Mouse (Mus musculus): Measurements from ENCODE around the gene Kdelc2. TPM values are rescaled to one million over a fixed set of nuclear protein-coding genes. Genes with fewer than 3 reads are reported as not detected.

Kdelc2 gene
- polyA plus RNA-seq, 1 experiment from 2014 or later, result 8.7 TPM

DNA sequence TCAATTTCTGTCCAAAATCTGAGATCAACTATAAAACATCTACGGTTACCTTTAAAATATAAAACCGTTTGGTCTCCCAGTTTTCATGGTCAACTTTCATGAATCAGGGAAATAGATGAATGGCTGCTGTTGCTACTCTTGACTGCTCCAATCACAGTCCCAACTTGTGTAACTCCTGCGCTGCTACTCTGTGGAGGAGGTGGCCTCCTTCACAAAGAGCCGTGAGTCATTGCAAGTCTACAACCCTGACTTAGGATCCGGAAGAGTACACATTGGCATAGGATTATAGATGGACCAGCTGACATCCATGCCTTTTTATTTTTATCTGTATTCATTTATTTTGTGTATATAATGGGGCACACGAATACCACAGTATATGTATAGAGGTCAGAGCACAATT lies 31.9 kb upstream of the Kdelc2 start:
- no peaks in the 10 kb centered on the region for H3K36me3 ChIP-seq
- WGBS, result 91% methylated on average over 6 of the region's 6 CpGs
- H3K4me2 ChIP-seq (replicated peaks), result no peak overlapping the region
- no peak for ATAC-seq (ENCODE audit: low FRiP score, low read depth)
- H3K4me1 ChIP-seq, result no peaks in the 10 kb centered on the region
- H3K27me3 ChIP-seq (replicated peaks), result no peaks in the 10 kb centered on the region
- no peaks in the 10 kb centered on the region for H3K9me3 ChIP-seq
- H3K9ac ChIP-seq, result no peak overlapping the region
- H3K27ac ChIP-seq, result no peak overlapping the region
- no peak overlapping the region for H3K4me3 ChIP-seq

DNA sequence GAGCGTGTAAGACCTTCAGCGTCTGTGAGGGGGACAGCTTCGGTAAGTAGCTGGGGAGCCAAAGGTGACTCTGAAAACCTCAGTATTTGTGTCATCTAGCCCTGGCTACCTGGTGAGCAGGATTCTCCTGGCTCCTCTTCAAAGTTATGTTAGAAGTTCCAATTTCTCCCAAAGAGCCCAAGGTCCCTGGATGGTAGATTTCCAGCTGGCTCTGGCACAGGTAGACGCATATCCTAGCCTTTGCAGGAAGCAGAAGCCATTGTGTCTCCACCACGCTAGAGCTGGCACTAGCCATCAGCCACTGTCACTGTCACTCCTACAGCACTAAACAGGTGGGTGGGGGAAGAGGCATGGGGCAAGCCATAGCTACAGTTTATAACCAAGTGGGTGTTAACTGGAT lies 30.7 kb upstream of the Kdelc2 start:
- H3K9me3 ChIP-seq, result no peaks in the 10 kb centered on the region
- H3K4me2 ChIP-seq (replicated peaks), result no peak overlapping the region
- no peak overlapping the region for H3K27ac ChIP-seq
- no peak overlapping the region for H3K9ac ChIP-seq
- ATAC-seq (ENCODE audit: low FRiP score, low read depth), result no peak
- no peaks in the 10 kb centered on the region for H3K4me1 ChIP-seq
- H3K4me3 ChIP-seq, result no peak overlapping the region
- 93% methylated on average over 5 of the region's 5 CpGs for WGBS
- H3K27me3 ChIP-seq (replicated peaks), result no peaks in the 10 kb centered on the region
- no peaks in the 10 kb centered on the region for H3K36me3 ChIP-seq

DNA sequence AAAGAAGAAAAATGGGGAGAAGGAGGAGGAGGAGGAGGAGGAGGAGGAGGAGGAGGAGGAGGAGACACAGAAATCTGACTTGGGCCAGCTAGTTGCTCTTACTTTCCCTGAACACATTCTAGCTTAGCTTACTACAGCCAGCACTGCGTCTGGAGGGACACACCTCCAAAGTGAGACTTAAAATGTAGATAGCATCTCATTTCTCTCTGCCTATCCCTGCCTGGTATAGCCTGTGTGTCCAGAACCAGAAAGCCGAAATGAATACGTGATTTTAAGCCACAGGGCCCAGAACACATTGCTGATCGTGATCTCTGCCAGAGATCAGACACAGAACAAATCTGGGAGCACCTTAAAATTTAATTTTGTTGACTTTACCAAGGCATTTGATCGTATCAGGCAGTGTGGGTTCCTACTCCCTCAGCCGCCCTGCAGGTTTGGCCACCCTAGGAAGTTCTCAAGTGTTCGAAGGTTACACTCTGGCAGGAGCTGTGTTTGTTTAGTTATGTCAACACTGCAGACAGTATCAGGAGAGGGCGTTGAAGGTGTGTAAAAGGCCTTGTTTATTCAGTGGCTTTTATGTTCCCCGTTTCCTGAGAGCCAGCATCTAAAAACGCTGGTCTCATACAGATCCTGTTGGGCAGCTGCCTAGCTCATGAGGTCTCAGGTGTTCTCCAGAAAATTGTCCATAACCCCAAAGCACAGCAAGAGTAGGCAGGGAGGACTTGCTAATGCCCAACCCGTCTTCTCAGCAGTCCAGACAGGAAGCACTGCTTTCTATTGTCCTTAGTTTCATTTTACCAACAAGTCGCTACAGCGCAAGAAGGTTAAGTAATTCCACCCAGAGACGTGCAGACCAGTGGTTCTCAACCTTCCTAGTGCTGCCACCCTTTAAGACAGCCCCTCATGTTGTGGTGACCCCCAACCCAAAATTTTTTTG lies 27.3 kb upstream of the Kdelc2 start:
- no peak for ATAC-seq (ENCODE audit: low FRiP score, low read depth)
- H3K4me1 ChIP-seq, result no peaks in the 10 kb centered on the region
- WGBS, result 66% methylated on average over 14 of the region's 14 CpGs

DNA sequence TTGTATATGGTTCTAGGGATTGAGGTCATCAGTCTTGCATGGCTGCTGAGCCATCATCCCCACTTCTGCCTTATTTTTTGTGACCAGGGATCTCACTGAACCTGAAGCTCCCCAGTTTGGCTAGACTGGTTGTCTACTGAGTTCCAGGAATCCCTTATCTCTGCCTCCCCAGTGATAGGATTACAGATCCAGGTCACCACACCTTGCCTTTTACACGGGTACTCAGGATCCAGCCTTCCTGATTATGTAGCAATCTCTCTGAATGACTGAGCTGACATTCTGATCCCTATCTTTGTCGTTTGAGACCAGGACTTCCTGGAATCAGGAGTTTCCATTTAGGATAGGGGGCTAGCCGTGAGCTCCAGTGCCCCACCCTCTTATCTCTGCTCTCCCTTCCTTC lies 12.5 kb upstream of the Kdelc2 start:
- Histone ChIP-seq H3K27me3 (replicated peaks) (no peaks in the 10 kb centered on the region), H3K36me3 (no peaks in the 10 kb centered on the region), H3K4me2 (replicated peaks) (no peak overlapping the region), H3K4me3 (no peak overlapping the region), H3K9me3 (no peaks in the 10 kb centered on the region), H3K9ac (no peak overlapping the region), H3K27ac (no peak overlapping the region), H3K4me1 (no peaks in the 10 kb centered on the region)
- WGBS, result 78% methylated on average over 3 of the region's 3 CpGs
- ATAC-seq (ENCODE audit: low FRiP score, low read depth), result no peak

More for the DNA sequence above, 27.3 kb upstream of the Kdelc2 start:
- H3K27me3 ChIP-seq (replicated peaks), result no peaks in the 10 kb centered on the region
- no peaks in the 10 kb centered on the region for H3K36me3 ChIP-seq
- no peaks in the 10 kb centered on the region for H3K9me3 ChIP-seq
- H3K4me3 ChIP-seq, result no peak overlapping the region
- no peak overlapping the region for H3K4me2 ChIP-seq (replicated peaks)
- no peak overlapping the region for H3K27ac ChIP-seq
- H3K9ac ChIP-seq, result no peak overlapping the region

DNA sequence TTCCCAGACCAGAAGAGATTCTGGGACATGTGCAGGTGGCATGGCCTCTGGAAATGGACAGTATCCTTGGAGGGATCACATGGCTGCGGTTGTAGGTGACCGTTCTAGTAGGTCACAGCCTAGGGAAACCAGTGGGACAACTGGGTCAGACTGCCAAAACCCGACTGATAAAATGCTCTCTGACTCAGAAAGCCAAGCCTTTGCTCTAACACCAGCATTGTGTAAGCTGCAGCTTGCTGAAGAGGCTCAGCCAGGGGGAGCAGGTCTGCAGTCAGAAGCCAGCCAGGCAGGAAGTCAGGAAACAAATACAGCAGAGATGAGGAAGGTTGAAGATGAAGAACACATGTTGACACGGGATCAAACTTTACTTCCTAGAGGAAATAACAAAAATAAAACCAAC lies 7.9 kb upstream of the Kdelc2 start:
- Histone ChIP-seq H3K27me3 (replicated peaks) (no peaks in the 10 kb centered on the region), H3K4me3 (no peak overlapping the region), H3K9me3 (no peaks in the 10 kb centered on the region), H3K36me3 (no peaks in the 10 kb centered on the region), H3K4me1 (no peaks in the 10 kb centered on the region), H3K9ac (no peak overlapping the region), H3K27ac (no peak overlapping the region), H3K4me2 (replicated peaks) (no peak overlapping the region)
- no peak for ATAC-seq (ENCODE audit: low FRiP score, low read depth)
- WGBS, result 85% methylated on average over 4 of the region's 4 CpGs

DNA sequence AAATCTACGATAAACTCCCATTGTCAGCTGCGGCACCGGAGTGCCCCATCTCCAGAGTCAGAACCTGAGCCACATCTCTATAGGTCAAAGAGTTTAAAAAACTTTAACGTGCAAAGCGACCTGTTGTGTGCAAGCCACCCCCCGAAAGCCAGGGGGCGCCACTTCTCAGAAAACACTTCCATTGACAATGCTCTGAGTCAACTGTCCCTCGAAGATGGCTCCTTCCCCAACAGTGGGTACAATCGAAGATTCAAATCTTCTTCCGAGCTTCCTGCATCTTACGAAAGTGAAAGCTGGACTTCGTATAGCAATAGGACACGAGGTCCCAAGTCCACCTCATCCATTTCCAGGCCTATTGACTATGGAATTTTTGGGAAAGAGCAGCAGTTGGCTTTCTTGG lies 7.0 kb upstream of the Kdelc2 start:
- H3K27ac ChIP-seq, result no peak overlapping the region
- no peaks in the 10 kb centered on the region for H3K4me1 ChIP-seq
- ATAC-seq (ENCODE audit: low FRiP score, low read depth), result no peak
- WGBS, result 85% methylated on average over 13 of the region's 13 CpGs
- H3K4me2 ChIP-seq (replicated peaks), result no peak overlapping the region
- no peak overlapping the region for H3K9ac ChIP-seq
- no peak overlapping the region for H3K4me3 ChIP-seq
- no peaks in the 10 kb centered on the region for H3K9me3 ChIP-seq
- no peaks in the 10 kb centered on the region for H3K27me3 ChIP-seq (replicated peaks)
- H3K36me3 ChIP-seq, result no peaks in the 10 kb centered on the region

DNA sequence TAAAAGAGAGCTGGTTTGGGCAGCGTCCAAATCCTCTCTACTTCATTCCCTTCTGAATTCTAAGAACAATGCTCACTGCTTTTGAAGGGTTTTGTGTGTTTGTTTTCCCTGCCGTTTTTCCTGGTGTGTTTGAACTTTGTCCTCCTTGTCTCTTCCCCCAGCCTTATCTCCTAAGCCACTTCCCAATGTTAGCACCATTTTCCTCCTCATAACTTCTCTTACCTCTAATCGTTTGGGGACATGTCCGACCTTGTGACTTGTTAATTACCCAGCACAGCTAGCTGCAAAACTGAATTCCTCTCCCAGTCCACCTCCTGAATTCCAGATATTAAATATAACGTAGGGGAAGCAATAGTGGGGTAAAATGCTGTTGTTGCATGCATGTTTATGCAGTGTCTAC lies 6.2 kb upstream of the Kdelc2 start:
- Histone ChIP-seq H3K27ac (no peak overlapping the region), H3K36me3 (no peaks in the 10 kb centered on the region), H3K4me2 (replicated peaks) (no peak overlapping the region), H3K9me3 (no peaks in the 10 kb centered on the region), H3K4me3 (no peak overlapping the region), H3K4me1 (no peaks in the 10 kb centered on the region), H3K27me3 (replicated peaks) (no peaks in the 10 kb centered on the region), H3K9ac (no peak overlapping the region)
- 75% methylated on average over 5 of the region's 5 CpGs for WGBS
- no peak for ATAC-seq (ENCODE audit: low FRiP score, low read depth)

DNA sequence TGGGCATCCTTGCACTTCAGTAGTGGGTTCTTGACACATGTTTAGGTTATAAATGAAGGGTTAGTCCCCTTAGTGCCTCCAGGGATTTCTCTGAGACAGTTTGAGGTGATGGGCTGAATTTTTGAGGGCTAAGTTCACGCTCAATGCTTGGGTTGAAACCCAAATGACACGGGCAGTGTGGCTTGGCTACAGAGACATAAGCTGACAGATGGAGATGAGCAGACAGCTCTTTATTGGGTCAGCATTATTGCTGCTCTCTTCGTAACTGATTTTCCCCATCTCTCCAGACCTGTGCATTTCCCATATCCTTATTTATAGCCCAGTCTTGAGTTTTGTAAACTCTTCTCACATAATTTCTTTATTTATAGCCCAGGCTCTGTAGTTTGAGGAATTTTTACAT lies 5.7 kb upstream of the Kdelc2 start:
- ATAC-seq (ENCODE audit: low FRiP score, low read depth), result no peak
- H3K27me3 ChIP-seq (replicated peaks), result no peaks in the 10 kb centered on the region
- 89% methylated on average over 3 of the region's 3 CpGs for WGBS
- no peak overlapping the region for H3K4me3 ChIP-seq
- no peaks in the 10 kb centered on the region for H3K9me3 ChIP-seq
- no peaks in the 10 kb centered on the region for H3K4me1 ChIP-seq
- H3K27ac ChIP-seq, result no peak overlapping the region
- no peaks in the 10 kb centered on the region for H3K36me3 ChIP-seq
- no peak overlapping the region for H3K4me2 ChIP-seq (replicated peaks)
- no peak overlapping the region for H3K9ac ChIP-seq

DNA sequence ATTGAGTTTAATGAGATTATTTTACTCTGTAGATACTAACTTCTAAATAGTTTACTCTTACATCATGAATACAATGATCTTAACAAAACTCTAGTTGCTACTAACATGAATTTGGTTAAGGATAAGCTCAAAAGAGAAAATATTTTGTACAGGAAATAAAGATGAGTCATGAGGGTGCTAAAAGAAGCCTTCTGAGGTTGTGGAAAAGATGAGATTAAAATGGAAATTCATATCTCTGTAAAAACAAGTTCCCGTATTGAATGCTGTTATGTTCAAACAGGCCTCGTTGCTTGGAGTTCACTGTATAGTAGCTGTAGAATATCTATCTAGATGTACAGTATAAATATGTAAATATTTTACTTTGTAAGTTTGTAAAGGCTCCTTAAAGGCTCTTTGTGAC lies 3.2 kb upstream of the Kdelc2 start:
- Histone ChIP-seq H3K27ac (no peak overlapping the region), H3K27me3 (replicated peaks) (no peaks in the 10 kb centered on the region), H3K9ac (no peak overlapping the region), H3K36me3 (no peaks in the 10 kb centered on the region), H3K9me3 (no peaks in the 10 kb centered on the region), H3K4me1 (peaks cover 4% of the 10 kb centered on the region), H3K4me3 (no peak overlapping the region), H3K4me2 (replicated peaks) (no peak overlapping the region)
- ATAC-seq (ENCODE audit: low FRiP score, low read depth), result no peak
- WGBS, result 90% methylated on average over 2 of the region's 2 CpGs

DNA sequence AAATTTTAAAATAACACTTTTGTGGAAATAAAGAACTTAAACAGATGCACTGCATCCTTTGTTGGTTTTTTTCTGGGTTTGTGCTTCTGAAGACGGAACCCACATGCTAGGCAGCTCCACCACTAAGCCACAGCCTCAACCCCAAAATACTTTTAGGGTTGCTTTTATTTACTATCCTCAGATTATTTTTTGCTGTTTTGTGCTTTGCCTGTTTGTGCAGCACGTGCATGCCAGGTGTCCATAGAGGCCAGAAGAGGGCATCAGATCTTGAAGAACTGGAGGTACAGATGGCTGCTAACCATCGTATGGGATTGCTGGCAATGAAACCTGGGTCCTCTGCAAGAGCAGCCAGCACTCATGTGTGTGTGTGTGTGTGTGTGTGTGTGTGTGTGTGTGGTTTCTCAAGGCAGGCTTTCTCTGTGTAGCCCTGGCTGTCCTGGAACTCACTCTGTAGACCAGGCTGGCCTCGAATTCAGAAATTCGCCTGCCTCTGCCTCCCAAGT lies 2.7 kb upstream of the Kdelc2 start:
- H3K9me3 ChIP-seq, result no peaks in the 10 kb centered on the region
- WGBS, result 81% methylated on average over 5 of the region's 5 CpGs

DNA sequence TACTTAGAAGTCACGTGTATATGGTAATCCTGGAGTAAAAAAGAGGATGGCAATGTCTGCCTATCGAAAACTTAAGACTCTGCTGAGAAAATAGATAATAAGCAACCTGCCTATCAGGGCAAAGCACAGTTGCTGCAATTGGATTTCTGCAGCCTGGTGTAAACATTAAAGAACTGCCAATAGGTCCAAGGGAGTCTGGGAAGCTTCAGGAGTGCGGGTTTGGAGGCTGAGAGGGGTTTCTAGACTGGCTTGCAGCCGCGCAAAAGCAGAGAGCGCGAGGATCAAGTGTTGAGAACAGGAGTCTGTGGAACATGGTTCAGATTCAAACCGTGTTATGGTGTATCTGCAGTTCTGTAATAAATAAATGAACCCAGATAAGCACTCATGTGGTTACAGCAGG lies 1.0 kb downstream of the Kdelc2 start:
- Histone ChIP-seq H3K36me3 (no peaks in the 10 kb centered on the region), H3K9me3 (no peaks in the 10 kb centered on the region), H3K27ac (no peak overlapping the region), H3K4me3 (peak overlapping the region; percentile 69), H3K27me3 (replicated peaks) (no peaks in the 10 kb centered on the region), H3K4me2 (replicated peaks) (peak overlapping the region; percentile 95), H3K4me1 (peaks cover 4% of the 10 kb centered on the region), H3K9ac (peak overlapping the region; percentile 75; the same call in 1 of the 2 replicates)
- ATAC-seq (ENCODE audit: low FRiP score, low read depth), result peak; percentile 29
- WGBS, result 15% methylated on average over 8 of the region's 8 CpGs

More for the DNA sequence above, 2.7 kb upstream of the Kdelc2 start:
- H3K27me3 ChIP-seq (replicated peaks), result no peaks in the 10 kb centered on the region
- no peak overlapping the region for H3K4me2 ChIP-seq (replicated peaks)
- no peak for ATAC-seq (ENCODE audit: low FRiP score, low read depth)
- peaks cover 4% of the 10 kb centered on the region for H3K4me1 ChIP-seq
- H3K4me3 ChIP-seq, result no peak overlapping the region
- no peak overlapping the region for H3K27ac ChIP-seq
- H3K9ac ChIP-seq, result no peak overlapping the region
- H3K36me3 ChIP-seq, result no peaks in the 10 kb centered on the region

DNA sequence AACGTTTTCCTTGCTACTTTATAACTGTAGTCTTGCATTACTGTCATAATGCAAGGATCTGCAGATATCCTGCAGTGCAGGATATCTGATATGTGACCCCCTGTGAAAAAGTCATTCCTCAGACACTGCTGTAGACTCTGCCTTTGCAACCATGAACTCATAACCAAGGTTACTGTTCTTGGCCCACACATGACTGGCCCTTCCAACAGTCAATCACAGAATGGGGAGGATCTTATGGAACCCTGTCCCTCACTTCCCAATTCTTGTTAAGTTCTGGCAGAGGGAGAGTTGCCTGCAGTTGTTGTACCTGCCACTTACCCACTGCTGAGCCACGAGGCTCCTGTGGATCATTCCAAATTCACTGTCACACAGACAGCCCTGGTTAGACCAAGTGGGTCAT lies 3.6 kb downstream of the Kdelc2 start:
- no peak for ATAC-seq (ENCODE audit: low FRiP score, low read depth)
- Histone ChIP-seq H3K4me1 (peaks cover 4% of the 10 kb centered on the region), H3K27me3 (replicated peaks) (no peaks in the 10 kb centered on the region), H3K27ac (no peak overlapping the region), H3K9ac (no peak overlapping the region), H3K4me3 (no peak overlapping the region), H3K4me2 (replicated peaks) (no peak overlapping the region), H3K9me3 (no peaks in the 10 kb centered on the region), H3K36me3 (no peaks in the 10 kb centered on the region)
- 70% methylated on average over 2 of the region's 2 CpGs for WGBS

DNA sequence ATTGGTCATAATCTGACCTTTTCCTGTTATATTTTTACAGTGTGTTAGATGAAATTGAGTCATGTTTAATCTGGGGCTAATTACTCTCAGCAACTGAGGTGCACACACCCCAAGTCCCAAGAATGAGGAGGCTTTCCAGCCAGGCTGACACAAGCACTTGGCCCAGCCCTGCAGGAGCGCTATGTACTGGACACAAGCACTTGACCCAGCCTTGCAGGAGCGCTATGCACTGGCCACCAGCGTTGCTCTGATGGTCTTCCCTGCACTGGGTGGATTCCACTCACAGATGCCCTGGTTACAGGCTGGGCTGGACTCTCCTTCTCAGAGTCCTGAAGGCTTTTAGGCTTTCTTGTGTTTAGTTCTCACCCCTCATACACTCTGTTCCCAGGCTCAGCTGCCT lies 5.3 kb downstream of the Kdelc2 start:
- no peak for ATAC-seq (ENCODE audit: low FRiP score, low read depth)
- Histone ChIP-seq H3K36me3 (no peaks in the 10 kb centered on the region), H3K4me3 (no peak overlapping the region), H3K27me3 (replicated peaks) (no peaks in the 10 kb centered on the region), H3K9ac (no peak overlapping the region), H3K9me3 (no peaks in the 10 kb centered on the region), H3K4me1 (peaks cover 4% of the 10 kb centered on the region), H3K4me2 (replicated peaks) (no peak overlapping the region), H3K27ac (no peak overlapping the region)
- 86% methylated on average over 3 of the region's 3 CpGs for WGBS

Data from neural tube, embryonic 12.5 days (tissue).